Mouse (Mus musculus) liver, adult 2 months (tissue): ENCODE measurements at regions not wholly inside any gene's neighbourhood (a gene's known extent, or its start where the extent isn't known, plus 50 kb on each side); places are given as distances from the start of the nearest gene placed in this dataset.

Experiments
- DNase-seq: peaks from one replicate; pipeline ENCODE4 v3.0.0-alpha.2; 2011; ENCODE audit warnings: low read depth, low spot score; ENCODE audit errors: extremely low read depth
- H3K27ac ChIP-seq: fragments of 200-500 bp; replicated peaks from 2 replicates; pipeline ENCODE4 v1.5.1; 2012; ENCODE audit warnings: low read depth, mild to moderate bottlenecking, control low read depth, inconsistent platforms, low read length; ENCODE audit not compliant: insufficient read depth
- H3K27me3 ChIP-seq: fragments of 200-500 bp; 2 replicates; pipeline ENCODE4 v1.6.1; 2012; ENCODE audit warnings: mild to moderate bottlenecking, moderate library complexity, low read length, inconsistent platforms; ENCODE audit not compliant: control insufficient read depth, insufficient read depth
- H3K36me3 ChIP-seq: fragments of 200-500 bp; 2 replicates; pipeline ENCODE4 v1.6.1; 2012; ENCODE audit warnings: low read length, inconsistent platforms; ENCODE audit not compliant: control insufficient read depth, insufficient read depth
- H3K4me1 ChIP-seq: fragments of 200-500 bp; 2 replicates; pipeline ENCODE4 v1.6.1; 2011; ENCODE audit warnings: low read length; ENCODE audit not compliant: control insufficient read depth, insufficient read depth
- H3K4me3 ChIP-seq: fragments of 200-500 bp; 2 replicates; pipeline ENCODE4 v1.5.1; 2011; ENCODE audit warnings: low read depth, mild to moderate bottlenecking, control low read depth, low read length, moderate library complexity; ENCODE audit not compliant: insufficient read depth
- H3K79me2 ChIP-seq: fragments of 200-500 bp; 2 replicates; pipeline ENCODE4 v1.6.1; 2012; ENCODE audit warnings: inconsistent platforms, mild to moderate bottlenecking, low read length, moderate library complexity; ENCODE audit not compliant: control insufficient read depth, insufficient read depth
- H3K9ac ChIP-seq: fragments of 200-500 bp; 2 replicates; pipeline ENCODE4 v1.6.1; 2012; ENCODE audit warnings: low read depth, mild to moderate bottlenecking, control low read depth, inconsistent platforms, low read length
- CTCF ChIP-seq: fragments of 200-500 bp; IDR thresholded peaks from 2 replicates; pipeline ENCODE4 v1.5.1; 2011; ENCODE audit warnings: low read depth, low read length, control low read depth
- POLR2A ChIP-seq: fragments of 200-500 bp; IDR thresholded peaks from 2 replicates; pipeline ENCODE4 v1.6.1; 2011; ENCODE audit warnings: low read length, control low read depth; ENCODE audit not compliant: insufficient read depth; ENCODE audit errors: extremely low read depth
- WGBS: fragments of 180-500 bp; shearing (Covaris S2); methylation state at CpG from one replicate; pipeline ENCODE4 v1.1.7; 2018; 5-methylcytosine and 5-hydroxymethylcytosine counted together

DNA sequence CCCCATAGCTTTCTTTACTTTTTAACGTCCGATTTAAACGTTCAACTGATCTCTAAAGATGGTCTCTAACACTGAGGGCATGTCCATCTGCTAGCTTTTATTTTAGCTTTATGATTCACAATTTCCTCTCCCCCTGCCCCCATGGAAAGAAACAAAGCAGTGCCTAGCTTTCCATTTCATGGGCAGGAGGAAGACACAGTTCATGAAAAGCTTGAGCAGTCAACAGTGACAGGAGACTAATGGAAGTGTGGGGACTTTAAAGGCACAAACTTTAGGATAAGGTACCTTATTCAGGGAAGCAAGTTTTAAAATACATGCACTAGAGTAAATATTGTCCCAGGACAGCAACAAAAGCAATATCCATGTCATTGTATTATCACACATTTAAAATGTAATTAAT is 598.4 kb upstream of the Robo1 start:
- H3K4me1 ChIP-seq: no peaks in the 10 kb centered on the region
- no peak overlapping the region for H3K27ac ChIP-seq
- no peak for DNase-seq
- H3K79me2 ChIP-seq: no peaks in the 10 kb centered on the region
- H3K9ac ChIP-seq: no peak overlapping the region
- TF ChIP-seq POLR2A (no peak), CTCF (no peak)
- no peak overlapping the region for H3K4me3 ChIP-seq
- no peaks in the 10 kb centered on the region for H3K27me3 ChIP-seq
- no peaks in the 10 kb centered on the region for H3K36me3 ChIP-seq
- 85% methylated on average over 3 of the region's 3 CpGs for WGBS

GRCm38 (mm10) chr16:71711879-71712278 is 596.2 kb upstream of the Robo1 start:
- 64% methylated on average over 2 of the region's 2 CpGs for WGBS
- DNase-seq: no peak
- TF ChIP-seq CTCF: no peak
- TF ChIP-seq POLR2A: no peak
- no peak overlapping the region for H3K9ac ChIP-seq
- H3K27me3 ChIP-seq: no peaks in the 10 kb centered on the region
- H3K4me1 ChIP-seq: no peaks in the 10 kb centered on the region
- no peaks in the 10 kb centered on the region for H3K36me3 ChIP-seq
- H3K79me2 ChIP-seq: no peaks in the 10 kb centered on the region
- H3K27ac ChIP-seq: no peak overlapping the region
- H3K4me3 ChIP-seq: no peak overlapping the region

- Histone ChIP-seq H3K4me1 (no peaks in the 10 kb centered on the region), H3K79me2 (no peaks in the 10 kb centered on the region), H3K27me3 (no peaks in the 10 kb centered on the region), H3K9ac (no peak overlapping the region), H3K4me3 (no peak overlapping the region), H3K27ac (no peak overlapping the region), H3K36me3 (no peaks in the 10 kb centered on the region)
- DNase-seq: no peak
- 73% methylated on average over 3 of the region's 3 CpGs for WGBS
- TF ChIP-seq POLR2A: no peak
- no peak for TF ChIP-seq CTCF
These were observed 590.9 kb upstream of the Robo1 start for GRCm38 (mm10) chr16:71717207-71717606.

DNA sequence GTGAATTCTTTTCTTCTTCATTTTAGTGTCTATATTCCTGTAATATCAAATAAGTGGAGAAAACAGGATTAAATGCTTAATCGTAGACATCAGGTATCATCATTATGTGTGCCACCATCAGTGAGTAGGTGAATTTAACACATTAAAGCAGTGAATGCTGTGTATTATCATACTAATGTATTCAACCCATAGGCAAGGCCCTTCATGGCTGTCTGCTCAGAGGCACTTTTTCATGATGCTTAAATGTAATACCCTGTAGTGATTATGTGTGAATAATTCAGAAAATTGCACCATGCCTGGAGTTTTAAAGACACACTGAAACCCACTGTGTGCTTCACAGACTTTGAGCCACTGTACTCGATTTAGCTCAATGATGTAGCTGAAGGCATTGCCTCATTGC is 583.2 kb upstream of the Robo1 start:
- no peak for DNase-seq
- no peaks in the 10 kb centered on the region for H3K79me2 ChIP-seq
- H3K4me3 ChIP-seq: no peak overlapping the region
- 76% methylated on average over 2 of the region's 2 CpGs for WGBS
- H3K27ac ChIP-seq: no peak overlapping the region
- no peak overlapping the region for H3K9ac ChIP-seq
- H3K4me1 ChIP-seq: no peaks in the 10 kb centered on the region
- TF ChIP-seq POLR2A: no peak
- TF ChIP-seq CTCF: no peak
- no peaks in the 10 kb centered on the region for H3K36me3 ChIP-seq
- no peaks in the 10 kb centered on the region for H3K27me3 ChIP-seq

GRCm38 (mm10) chr16:71737941-71738340 is 570.2 kb upstream of the Robo1 start:
- no peaks in the 10 kb centered on the region for H3K79me2 ChIP-seq
- H3K9ac ChIP-seq: no peak overlapping the region
- H3K36me3 ChIP-seq: no peaks in the 10 kb centered on the region
- no peak overlapping the region for H3K4me3 ChIP-seq
- no peaks in the 10 kb centered on the region for H3K27me3 ChIP-seq
- 97% methylated on average over 2 of the region's 2 CpGs for whole genome bisulfite sequencing
- DNase-seq: no peak
- no peak overlapping the region for H3K27ac ChIP-seq
- TF ChIP-seq POLR2A: no peak
- TF ChIP-seq CTCF: no peak
- H3K4me1 ChIP-seq: peaks cover 3% of the 10 kb centered on the region; the same call in 1 of the 2 replicates

DNA sequence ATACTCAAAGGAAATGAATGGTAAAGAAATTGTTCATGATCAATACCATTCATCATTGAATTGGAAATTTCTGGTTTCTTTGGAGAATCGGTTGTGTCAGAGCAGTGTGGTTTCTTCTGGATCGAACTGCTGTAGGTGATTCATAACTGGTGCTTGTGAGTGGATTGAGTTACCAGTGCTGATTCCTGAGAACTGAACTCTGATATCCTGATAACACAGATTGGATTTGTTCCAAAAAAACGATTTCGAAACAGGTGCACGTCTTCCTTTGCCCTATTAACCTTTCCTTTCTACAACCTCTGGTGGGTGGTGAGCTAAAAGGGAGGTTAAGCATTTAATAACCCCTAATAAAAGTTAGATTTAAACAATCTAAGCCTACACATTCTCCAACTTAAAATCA is 569.0 kb upstream of the Robo1 start:
- Histone ChIP-seq H3K4me1 (peaks cover 3% of the 10 kb centered on the region; the same call in 1 of the 2 replicates), H3K36me3 (no peaks in the 10 kb centered on the region), H3K27me3 (no peaks in the 10 kb centered on the region), H3K9ac (no peak overlapping the region), H3K79me2 (no peaks in the 10 kb centered on the region), H3K27ac (no peak overlapping the region), H3K4me3 (no peak overlapping the region)
- WGBS: 16% methylated on average over 5 of the region's 5 CpGs
- no peak for TF ChIP-seq POLR2A
- TF ChIP-seq CTCF: no peak
- peak; percentile 96 for DNase-seq
